Comparison of ENCODE assay signal across 16 mouse cellular contexts in genomic region chr5:48081223-48081881, GRCm38 (mm10).
DNase-seq lines count a peak whose midpoint lies in the region; ATAC-seq and TF ChIP-seq lines count a peak whose summit lies in the region.
"Had no signal": no experiment of that assay in that cellular context is flagged by ENCODE, and none has a peak within 500 bp of the region (broad histone marks: within the 10 kb centered on the region; RNA-seq: fewer than 3 reads in every experiment).

No protein-coding gene starts in this region.

- no peak overlapping the region for H3K4me2 ChIP-seq in hindbrain, embryonic 13.5 days
- H3K4me2 ChIP-seq in midbrain, embryonic 16.5 days (ENCODE audit: low read length) = no peak overlapping the region
- H3K4me2 ChIP-seq in liver, embryonic 12.5 days = no peak overlapping the region
- H3K4me2 ChIP-seq: limb, embryonic 13.5 days had no signal

- no peak for TF ChIP-seq EP300 in heart, adult 2 months (IDR thresholded peaks at IDR 0.05; ENCODE audit: insufficient read depth, low read depth, low read length)

- H3K79me2 ChIP-seq in heart, adult 2 months (replicated peaks; ENCODE audit: control insufficient read depth, insufficient read depth, low read length) = no peaks in the 10 kb centered on the region

- H3K27ac ChIP-seq in forebrain, embryonic 10.5 days = peak overlapping the region; percentile 74
- no peak overlapping the region for H3K27ac ChIP-seq in hindbrain, embryonic 13.5 days
- H3K27ac ChIP-seq in midbrain, embryonic 16.5 days (ENCODE audit: low read length) = no peak overlapping the region
- no peak overlapping the region for H3K27ac ChIP-seq in heart, adult 2 months
- H3K27ac ChIP-seq in liver, embryonic 12.5 days = no peak overlapping the region
- H3K27ac ChIP-seq: limb, embryonic 13.5 days; stomach, postnatal 0 days had no signal

- peak; percentile 62 for DNase-seq in embryo, embryonic 10 days (ENCODE audit: low spot score)
- DNase-seq in forebrain, embryonic 10.5 days (ENCODE audit: extremely low spot score, low spot score) = peak; percentile 43
- DNase-seq in gastrocnemius, adult 18-20 months (ENCODE audit: low spot score) = no peak
- no peak for DNase-seq in MN1 (ENCODE audit: low spot score)
- no peak for DNase-seq in heart, adult 2 months
- DNase-seq: adrenal gland, adult 8-10 months; heart, postnatal 14 days; kidney, adult 11 months; kidney, postnatal 4 days; lung, adult 2 months had no signal

- 52% methylated on average over 8 of the region's 8 CpGs for WGBS in forebrain, embryonic 10.5 days
- 35% methylated on average over 8 of the region's 8 CpGs for WGBS in hindbrain, embryonic 13.5 days
- WGBS in midbrain, embryonic 16.5 days = 22% methylated on average over 8 of the region's 8 CpGs
- 79% methylated on average over 8 of the region's 8 CpGs for WGBS in heart, adult 2 months
- WGBS in liver, embryonic 12.5 days (ENCODE audit: insufficient replicate concordance) = 62% methylated on average over 8 of the region's 8 CpGs

- no peak overlapping the region for H3K9ac ChIP-seq in hindbrain, embryonic 13.5 days
- H3K9ac ChIP-seq in midbrain, embryonic 16.5 days (ENCODE audit: low read depth, low read length) = no peak overlapping the region
- no peak overlapping the region for H3K9ac ChIP-seq in heart, adult 2 months (ENCODE audit: low read depth, low read length)
- H3K9ac ChIP-seq in liver, embryonic 12.5 days = no peak overlapping the region
- H3K9ac ChIP-seq: limb, embryonic 13.5 days had no signal

- no peaks in the 10 kb centered on the region for H3K36me3 ChIP-seq in forebrain, embryonic 10.5 days (replicated peaks)
- H3K36me3 ChIP-seq in hindbrain, embryonic 13.5 days = no peaks in the 10 kb centered on the region
- no peaks in the 10 kb centered on the region for H3K36me3 ChIP-seq in midbrain, embryonic 16.5 days (ENCODE audit: control insufficient read depth, insufficient read depth, low read length)
- no peaks in the 10 kb centered on the region for H3K36me3 ChIP-seq in heart, adult 2 months (ENCODE audit: control insufficient read depth, insufficient read depth, low read length)
- H3K36me3 ChIP-seq in liver, embryonic 12.5 days = no peaks in the 10 kb centered on the region
- H3K36me3 ChIP-seq: limb, embryonic 13.5 days had no signal

- H3K27me3 ChIP-seq in forebrain, embryonic 10.5 days (ENCODE audit: poor library complexity, severe bottlenecking) = no peaks in the 10 kb centered on the region
- no peaks in the 10 kb centered on the region for H3K27me3 ChIP-seq in hindbrain, embryonic 13.5 days
- H3K27me3 ChIP-seq in midbrain, embryonic 16.5 days (ENCODE audit: control insufficient read depth, insufficient read depth, low read depth, low read length) = no peaks in the 10 kb centered on the region
- no peaks in the 10 kb centered on the region for H3K27me3 ChIP-seq in heart, adult 2 months (ENCODE audit: control insufficient read depth, insufficient read depth, low read length)
- no peaks in the 10 kb centered on the region for H3K27me3 ChIP-seq in liver, embryonic 12.5 days (replicated peaks)
- H3K27me3 ChIP-seq: limb, embryonic 13.5 days had no signal

- intact Hi-C loops in heart, adult 2 months (cut with DNase I) = no loop called here

- H3K9me3 ChIP-seq in forebrain, embryonic 10.5 days = no peaks in the 10 kb centered on the region
- no peaks in the 10 kb centered on the region for H3K9me3 ChIP-seq in hindbrain, embryonic 13.5 days
- no peaks in the 10 kb centered on the region for H3K9me3 ChIP-seq in midbrain, embryonic 16.5 days (replicated peaks; ENCODE audit: control insufficient read depth, low read length, poor library complexity, severe bottlenecking)
- no peaks in the 10 kb centered on the region for H3K9me3 ChIP-seq in liver, embryonic 12.5 days (replicated peaks)
- H3K9me3 ChIP-seq: limb, embryonic 13.5 days had no signal

- no peak for TF ChIP-seq POLR2A in heart, adult 2 months (IDR thresholded peaks at IDR 0.05; ENCODE audit: insufficient read depth, low read depth, low read length)

- TF ChIP-seq CTCF in heart, adult 2 months (IDR thresholded peaks at IDR 0.05) = no peak

- H3K4me3 ChIP-seq in forebrain, embryonic 10.5 days = no peak overlapping the region
- no peak overlapping the region for H3K4me3 ChIP-seq in hindbrain, embryonic 13.5 days
- H3K4me3 ChIP-seq in midbrain, embryonic 16.5 days (ENCODE audit: low read depth, low read length) = no peak overlapping the region
- H3K4me3 ChIP-seq in heart, adult 2 months = no peak overlapping the region
- no peak overlapping the region for H3K4me3 ChIP-seq in liver, embryonic 12.5 days
- H3K4me3 ChIP-seq: limb, embryonic 13.5 days had no signal

- peaks cover 23% of the 10 kb centered on the region for H3K4me1 ChIP-seq in forebrain, embryonic 10.5 days
- H3K4me1 ChIP-seq in hindbrain, embryonic 13.5 days (replicated peaks) = peaks cover 6% of the 10 kb centered on the region
- H3K4me1 ChIP-seq in midbrain, embryonic 16.5 days (ENCODE audit: control insufficient read depth, insufficient read depth, low read length) = peaks cover 4% of the 10 kb centered on the region
- H3K4me1 ChIP-seq in heart, adult 2 months (ENCODE audit: control insufficient read depth, insufficient read depth, low read length) = no peaks in the 10 kb centered on the region
- H3K4me1 ChIP-seq in liver, embryonic 12.5 days = no peaks in the 10 kb centered on the region
- H3K4me1 ChIP-seq: limb, embryonic 13.5 days had no signal

- peak; percentile 52; the same call in 1 of the 2 replicates for ATAC-seq in hindbrain, embryonic 13.5 days (ENCODE audit: low FRiP score)
- peak; percentile 82 for ATAC-seq in midbrain, embryonic 16.5 days
- ATAC-seq in liver, embryonic 12.5 days = no peak
- ATAC-seq: Patski had no signal

Comparison
In these comparisons a context has a peak if more than half of its experiments do, and no peak if none do; other contexts are left out.
1. DNase-seq: peak in embryo, embryonic 10 days (single experiment) and forebrain, embryonic 10.5 days (single experiment); none in gastrocnemius, adult 18-20 months (single experiment), MN1 (single experiment) and heart, adult 2 months (0 of 2).